24 mouse cellular contexts compared by ENCODE assay signal in the genomic region with DNA sequence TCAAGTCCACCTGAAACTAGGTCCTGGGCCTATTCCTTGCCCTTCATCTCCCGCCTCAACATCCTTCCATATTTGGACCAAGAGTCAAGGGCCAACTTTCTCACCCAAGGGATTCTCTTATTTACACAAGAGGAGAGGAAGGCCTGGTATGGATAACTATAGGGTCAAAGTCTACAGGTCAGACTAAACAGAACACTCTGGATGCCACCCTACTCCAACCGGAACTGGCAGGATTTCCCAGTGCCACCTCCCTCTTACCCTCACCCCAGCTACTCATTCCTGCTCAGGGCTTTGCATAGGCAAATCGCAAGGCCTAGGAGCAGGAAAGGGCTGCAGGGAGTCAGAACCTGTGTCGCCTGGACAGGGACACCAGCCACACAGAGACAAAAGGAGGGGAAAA. TPM values are rescaled to one million over a fixed set of nuclear protein-coding genes. Genes with fewer than 3 reads are reported as not detected.
"Had no signal": no experiment of that assay in that cellular context is flagged by ENCODE, and none has a peak within 500 bp of the region (broad histone marks: within the 10 kb centered on the region; RNA-seq: fewer than 3 reads in every experiment).

No protein-coding gene starts in this region.

- H3K4me3 ChIP-seq: heart, embryonic 10.5 days; heart, embryonic 12.5 days; hindbrain, embryonic 13.5 days; hindbrain, embryonic 15.5 days; limb, embryonic 13.5 days; limb, embryonic 15.5 days; liver, embryonic 12.5 days had no signal

- ATAC-seq: hindbrain, postnatal 0 days; liver, embryonic 12.5 days had no signal

- H3K27ac ChIP-seq: heart, embryonic 10.5 days; hindbrain, embryonic 13.5 days; hindbrain, embryonic 15.5 days; hindbrain, postnatal 0 days; limb, embryonic 13.5 days; limb, embryonic 15.5 days; liver, embryonic 12.5 days had no signal

- H3K27me3 ChIP-seq: heart, embryonic 12.5 days; hindbrain, embryonic 13.5 days; hindbrain, embryonic 15.5 days; limb, embryonic 13.5 days; limb, embryonic 15.5 days had no signal

- DNase-seq: gastrocnemius, adult 2 months; gastrocnemius, postnatal 10 days; gastrocnemius, postnatal 25 days; heart, adult 18-20 months; heart, postnatal 10 days; heart, postnatal 36 days; kidney, adult 18-20 months; kidney, adult 8-10 months; kidney, postnatal 10 days; kidney, postnatal 25 days; layer of hippocampus, adult 9-11 months; layer of hippocampus, postnatal 36 days; left cerebral cortex, postnatal 4 days had no signal

- H3K9ac ChIP-seq: heart, embryonic 12.5 days; hindbrain, embryonic 13.5 days; hindbrain, embryonic 15.5 days; limb, embryonic 13.5 days; limb, embryonic 15.5 days; liver, embryonic 12.5 days had no signal

- H3K9me3 ChIP-seq: heart, embryonic 10.5 days; heart, embryonic 12.5 days; hindbrain, embryonic 13.5 days; hindbrain, embryonic 15.5 days; limb, embryonic 13.5 days; limb, embryonic 15.5 days; liver, embryonic 12.5 days had no signal

- H3K36me3 ChIP-seq: heart, embryonic 10.5 days; heart, embryonic 12.5 days; hindbrain, embryonic 13.5 days; hindbrain, embryonic 15.5 days; limb, embryonic 13.5 days; limb, embryonic 15.5 days; liver, embryonic 12.5 days had no signal

- H3K4me2 ChIP-seq: heart, embryonic 12.5 days; hindbrain, embryonic 13.5 days; hindbrain, embryonic 15.5 days; limb, embryonic 13.5 days; limb, embryonic 15.5 days; liver, embryonic 12.5 days had no signal

RNA-seq across cellular contexts. Expression of a gene that starts 1.7 kb away (rescaled TPM):
- polyA plus RNA-seq: heart, embryonic 10.5 days; heart, embryonic 12.5 days; heart, embryonic 14.5 days; heart, embryonic 16.5 days; kidney, embryonic 14.5 days; liver, embryonic 12.5 days had no signal
